Mouse (Mus musculus) C2C12 (cell line): ENCODE measurements around the gene Ugt1a6b.
"Not testable (repeated sequence)": the region's sequence is repeated elsewhere in the genome, so short reads cannot be mapped to it uniquely, and the experiment has no call there.

Source experiments
- CEBPB ChIP-seq: IDR thresholded peaks from one replicate; pipeline ENCODE4 v1.6.1; 2011; ENCODE audit warnings: low read depth, mild to moderate bottlenecking, control low read depth, moderate library complexity
- CTCF ChIP-seq: IDR thresholded peaks from one replicate; pipeline ENCODE4 v1.5.1; 2011; ENCODE audit not compliant: control insufficient read depth, insufficient read depth, insufficient read length
- MAX ChIP-seq: IDR thresholded peaks from one replicate; pipeline ENCODE4 v1.6.1; 2011; ENCODE audit warnings: mild to moderate bottlenecking, control low read depth
- MYOG ChIP-seq: IDR thresholded peaks from one replicate; pipeline ENCODE4 v1.6.1; 2011; ENCODE audit not compliant: control insufficient read depth, insufficient read length; ENCODE audit errors: extremely low read depth

- TF ChIP-seq CTCF, MAX, CEBPB, MYOG: not testable (repeated sequence)
Measured at GRCm38 (mm10) chr1:88145278-88145677, 42.2 kb downstream of the Ugt1a6b start.
